Mouse (Mus musculus): ENCODE results near the gene E430018J23Rik. TPM values are rescaled to one million over a fixed set of nuclear protein-coding genes. Genes with fewer than 3 reads are reported as not detected.

The E430018J23Rik gene
- 4.9 and 7.1 TPM in 2 replicates for polyA plus RNA-seq (2014; fragmentation: Nextera tagmentation; extraction: Ambion mirVana)

DNA sequence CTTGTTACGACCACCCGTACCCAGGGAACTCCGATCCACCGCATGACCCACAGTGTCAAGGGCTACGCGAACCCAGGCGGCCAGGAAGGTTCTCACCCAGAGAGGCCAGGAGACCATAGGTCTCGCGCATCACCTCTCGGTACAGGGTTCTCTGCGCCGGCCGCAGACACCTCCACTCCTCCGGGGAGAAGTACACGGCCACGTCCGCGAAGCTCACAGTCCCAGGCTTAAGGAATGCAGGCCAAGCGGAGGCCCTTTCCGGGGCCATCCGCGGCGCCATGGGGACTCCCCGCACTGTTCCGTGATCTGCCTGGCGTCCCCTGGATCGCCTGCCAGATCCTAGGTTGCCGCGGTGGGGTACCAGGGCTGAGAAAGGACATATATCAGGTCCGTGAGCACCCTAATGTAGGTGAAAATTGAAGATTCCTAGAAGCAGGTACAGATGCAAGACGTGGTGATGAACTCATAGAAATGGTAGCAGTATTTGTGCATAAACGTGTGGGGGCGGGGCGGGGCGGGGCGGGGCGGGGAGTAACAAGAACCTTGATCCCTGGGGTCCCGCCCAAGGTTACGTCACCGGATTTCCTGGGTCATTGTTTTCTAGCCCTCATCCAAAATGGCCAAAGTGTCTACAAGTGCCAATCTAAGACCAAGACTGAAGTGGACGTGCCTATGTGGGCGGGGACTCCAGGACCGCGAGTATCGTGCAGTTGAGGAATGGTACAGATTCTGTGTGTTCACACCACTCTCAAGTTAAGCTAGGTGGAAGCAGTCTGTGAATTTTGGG, at the start of gene E430018J23Rik:
E430018J23Rik (minus strand) TSS at position 473 of the 787 bp plus-strand sequence.
- Histone ChIP-seq H3K27ac (ENCODE audit: low read depth) (peak within 1 kb of the TSS; percentile 86), H3K36me3 (ENCODE audit: insufficient read depth) (0 out of 2 replicates have a peak, but pooled peaks cover 9% of the 10 kb centered on the region), H3K4me3 (ENCODE audit: low read depth, low read length) (peak within 1 kb of the TSS; percentile 66), H3K27me3 (ENCODE audit: insufficient read depth, low read length) (no peaks in the 10 kb centered on the region), H3K4me1 (ENCODE audit: insufficient read depth) (0 out of 2 replicates have a peak, but pooled peaks cover 10% of the 10 kb centered on the region), H3K9ac (peak within 1 kb of the TSS; percentile 75), H3K9me3 (ENCODE audit: low read depth, low read length) (no peaks in the 10 kb centered on the region), H3K4me2 (peak within 1 kb of the TSS; percentile 81)
- no peak for TF ChIP-seq CTCF (IDR thresholded peaks at IDR 0.05; ENCODE audit: low read depth)
- under 1% methylated on average over 45 of the region's 45 CpGs for WGBS
- ATAC-seq (ENCODE audit: insufficient read depth) (peak; percentile 94), DNase-seq (peak; percentile 100)

DNA sequence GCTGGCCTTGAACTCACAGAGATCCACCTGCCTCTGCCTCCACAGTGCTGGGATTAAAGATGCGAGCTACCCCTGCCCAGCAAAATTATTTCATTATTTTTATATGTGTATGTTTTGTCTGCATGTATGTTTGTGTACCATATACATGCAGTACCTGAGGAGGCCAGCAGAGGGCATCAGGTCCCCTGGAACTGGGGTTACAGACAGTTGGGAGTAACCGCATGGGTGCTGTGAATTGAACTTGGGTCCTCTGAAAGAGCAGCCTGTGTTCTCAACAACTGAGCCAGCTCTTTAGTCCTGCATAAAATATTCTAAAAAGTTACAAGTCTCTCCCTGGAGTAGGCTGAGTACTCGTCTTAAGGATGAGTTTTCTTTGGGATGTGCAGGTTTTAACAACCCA, 44.3 kb upstream of the E430018J23Rik start:
- no peaks in the 10 kb centered on the region for H3K4me1 ChIP-seq (ENCODE audit: insufficient read depth)
- H3K9ac ChIP-seq, result no peak overlapping the region
- H3K27ac ChIP-seq (ENCODE audit: low read depth), result no peak overlapping the region
- no peak overlapping the region for H3K4me3 ChIP-seq (ENCODE audit: low read depth, low read length)
- H3K36me3 ChIP-seq (ENCODE audit: insufficient read depth), result peaks cover 8% of the 10 kb centered on the region; the same call in 1 of the 2 replicates
- H3K27me3 ChIP-seq (ENCODE audit: insufficient read depth, low read length), result no peaks in the 10 kb centered on the region
- TF ChIP-seq CTCF (IDR thresholded peaks at IDR 0.05; ENCODE audit: low read depth), result peak; percentile 51
- ATAC-seq (ENCODE audit: insufficient read depth) (no peak), DNase-seq (peak; percentile 23)
- no peak overlapping the region for H3K4me2 ChIP-seq
- 90% methylated on average over 3 of the region's 3 CpGs for WGBS
- H3K9me3 ChIP-seq (ENCODE audit: low read depth, low read length), result peaks cover 6% of the 10 kb centered on the region; the same call in 1 of the 2 replicates

DNA sequence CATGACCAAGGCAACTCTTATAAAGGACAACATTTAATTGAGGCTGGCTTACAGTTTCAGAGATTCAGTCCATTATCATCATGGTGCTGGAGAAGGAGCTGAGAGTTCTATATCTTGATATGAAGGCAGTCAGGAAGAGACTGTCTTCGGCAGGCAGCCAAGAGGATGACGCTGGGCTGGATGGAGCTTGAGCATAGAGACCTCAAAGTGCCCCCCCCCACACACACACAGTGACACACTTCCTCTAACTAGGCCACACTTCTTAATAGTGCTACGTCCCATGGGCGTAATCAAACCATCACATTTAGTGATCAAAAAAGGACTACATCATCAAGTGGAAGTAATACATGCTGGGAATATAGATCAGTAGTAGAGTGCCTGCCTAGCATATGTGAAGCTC, 41.8 kb upstream of the E430018J23Rik start:
- 83% methylated on average over 4 of the region's 4 CpGs for WGBS
- H3K9me3 ChIP-seq (ENCODE audit: low read depth, low read length), result peaks cover 6% of the 10 kb centered on the region; the same call in 1 of the 2 replicates
- no peaks in the 10 kb centered on the region for H3K4me1 ChIP-seq (ENCODE audit: insufficient read depth)
- ATAC-seq (ENCODE audit: insufficient read depth) (no peak), DNase-seq (no peak)
- no peak for TF ChIP-seq CTCF (IDR thresholded peaks at IDR 0.05; ENCODE audit: low read depth)
- H3K27ac ChIP-seq (ENCODE audit: low read depth), result no peak overlapping the region
- no peak overlapping the region for H3K4me3 ChIP-seq (ENCODE audit: low read depth, low read length)
- H3K9ac ChIP-seq, result no peak overlapping the region
- H3K36me3 ChIP-seq (ENCODE audit: insufficient read depth), result no peaks in the 10 kb centered on the region
- H3K27me3 ChIP-seq (ENCODE audit: insufficient read depth, low read length), result no peaks in the 10 kb centered on the region
- no peak overlapping the region for H3K4me2 ChIP-seq

DNA sequence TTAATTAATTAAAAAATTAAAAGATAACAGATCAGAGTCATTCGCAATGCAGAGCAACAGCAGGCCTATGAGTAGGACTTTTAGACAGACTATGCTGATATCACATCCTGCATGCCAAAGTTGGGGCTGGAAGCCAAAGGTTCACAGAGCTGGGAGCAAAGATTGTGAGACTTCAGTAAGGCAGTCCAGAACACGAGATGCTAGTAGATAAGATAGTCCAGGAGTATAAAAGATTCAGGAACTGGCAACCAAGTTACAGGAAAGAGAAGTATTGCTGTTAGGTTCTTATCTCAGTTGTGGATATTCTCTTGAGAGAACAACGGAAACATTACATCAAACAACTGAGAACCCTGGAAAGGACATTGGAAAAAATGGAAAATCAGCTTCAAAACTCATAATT, 32.9 kb upstream of the E430018J23Rik start:
- Histone ChIP-seq H3K36me3 (ENCODE audit: insufficient read depth) (no peaks in the 10 kb centered on the region), H3K9me3 (ENCODE audit: low read depth, low read length) (no peaks in the 10 kb centered on the region), H3K27me3 (ENCODE audit: insufficient read depth, low read length) (peaks cover 12% of the 10 kb centered on the region; the same call in 1 of the 2 replicates), H3K27ac (ENCODE audit: low read depth) (no peak overlapping the region), H3K4me2 (no peak overlapping the region), H3K9ac (no peak overlapping the region), H3K4me3 (ENCODE audit: low read depth, low read length) (no peak overlapping the region), H3K4me1 (ENCODE audit: insufficient read depth) (no peaks in the 10 kb centered on the region)
- no peak for ATAC-seq (ENCODE audit: insufficient read depth)
- no peak for DNase-seq
- TF ChIP-seq CTCF (IDR thresholded peaks at IDR 0.05; ENCODE audit: low read depth), result no peak
- WGBS, result 57% methylated on average over 3 of the region's 3 CpGs

DNA sequence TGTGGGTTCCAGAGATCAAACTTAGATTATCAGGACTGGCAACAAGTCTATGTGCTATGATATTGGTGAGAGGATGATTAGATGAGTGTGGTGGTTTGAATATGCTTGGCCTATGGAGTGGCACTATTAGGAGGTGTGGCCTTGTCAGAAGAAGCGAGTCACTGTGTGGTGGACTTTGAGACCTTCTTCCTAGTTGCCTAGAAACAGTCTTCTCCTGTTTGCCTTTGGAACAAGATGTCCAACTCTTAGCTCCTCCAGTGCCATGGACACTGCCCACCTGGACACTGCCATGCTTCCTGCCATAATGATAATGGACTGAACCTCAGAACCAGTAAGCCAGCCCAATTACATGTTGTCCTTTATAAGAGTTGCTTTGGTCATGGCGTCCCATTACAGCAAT, 32.5 kb upstream of the E430018J23Rik start:
- Histone ChIP-seq H3K36me3 (ENCODE audit: insufficient read depth) (no peaks in the 10 kb centered on the region), H3K4me3 (ENCODE audit: low read depth, low read length) (no peak overlapping the region), H3K27ac (ENCODE audit: low read depth) (no peak overlapping the region), H3K4me1 (ENCODE audit: insufficient read depth) (no peaks in the 10 kb centered on the region), H3K27me3 (ENCODE audit: insufficient read depth, low read length) (peaks cover 12% of the 10 kb centered on the region; the same call in 1 of the 2 replicates), H3K4me2 (no peak overlapping the region), H3K9ac (no peak overlapping the region), H3K9me3 (ENCODE audit: low read depth, low read length) (no peaks in the 10 kb centered on the region)
- ATAC-seq (ENCODE audit: insufficient read depth) (no peak), DNase-seq (no peak)
- no peak for TF ChIP-seq CTCF (IDR thresholded peaks at IDR 0.05; ENCODE audit: low read depth)
- 80% methylated on average over 2 of the region's 2 CpGs for WGBS

DNA sequence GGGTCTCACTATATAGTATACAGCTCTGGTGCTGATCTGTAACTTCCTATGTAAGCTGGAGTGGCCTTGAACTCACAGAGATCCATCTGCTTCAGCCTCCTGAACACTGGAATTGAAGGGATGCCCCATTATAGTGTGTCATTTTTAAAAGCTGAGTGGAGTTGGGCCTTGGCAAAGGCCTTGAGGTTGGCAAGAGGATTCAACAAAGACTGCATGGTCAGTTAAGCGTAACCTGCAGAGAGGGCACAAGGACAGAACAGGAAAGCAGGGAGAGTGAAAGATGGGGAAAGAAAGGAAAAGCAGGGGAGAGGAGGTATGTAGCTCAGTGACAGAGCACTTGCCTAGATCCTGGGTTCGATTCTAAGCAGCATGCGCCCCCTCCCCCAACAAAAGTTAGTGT, 31.9 kb upstream of the E430018J23Rik start:
- WGBS, result 81% methylated on average over 3 of the region's 3 CpGs
- Histone ChIP-seq H3K4me3 (ENCODE audit: low read depth, low read length) (no peak overlapping the region), H3K9ac (no peak overlapping the region), H3K4me1 (ENCODE audit: insufficient read depth) (no peaks in the 10 kb centered on the region), H3K9me3 (ENCODE audit: low read depth, low read length) (no peaks in the 10 kb centered on the region), H3K36me3 (ENCODE audit: insufficient read depth) (no peaks in the 10 kb centered on the region), H3K27me3 (ENCODE audit: insufficient read depth, low read length) (peaks cover 12% of the 10 kb centered on the region; the same call in 1 of the 2 replicates), H3K27ac (ENCODE audit: low read depth) (no peak overlapping the region), H3K4me2 (no peak overlapping the region)
- ATAC-seq (ENCODE audit: insufficient read depth) (no peak), DNase-seq (no peak)
- no peak for TF ChIP-seq CTCF (IDR thresholded peaks at IDR 0.05; ENCODE audit: low read depth)

DNA sequence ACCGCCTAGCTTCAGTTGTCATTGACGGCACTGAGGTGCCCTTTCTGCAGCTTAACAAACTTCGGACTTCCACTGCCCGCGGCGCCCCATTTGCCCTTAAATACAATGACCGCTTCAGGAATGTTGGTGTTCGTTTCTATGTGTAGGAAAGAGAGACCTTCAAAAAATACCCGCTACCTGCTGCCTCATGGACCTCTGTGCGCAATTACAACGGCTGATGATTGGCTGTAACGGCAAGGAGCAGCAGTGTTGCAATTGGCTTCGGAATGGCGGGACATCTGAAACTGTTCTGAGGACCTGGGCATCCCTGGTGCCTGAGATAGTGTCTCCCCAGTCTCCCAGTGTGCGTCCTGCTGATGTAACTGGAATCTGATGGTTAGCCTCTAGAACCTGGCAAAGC, 28.8 kb upstream of the E430018J23Rik start:
- DNase-seq (no peak), ATAC-seq (ENCODE audit: insufficient read depth) (peak; percentile 36; the same call in 1 of the 2 replicates)
- WGBS, result under 1% methylated on average over 15 of the region's 15 CpGs
- H3K36me3 ChIP-seq (ENCODE audit: insufficient read depth), result peaks cover 9% of the 10 kb centered on the region; the same call in 1 of the 2 replicates
- peak overlapping the region; percentile 97 for H3K4me2 ChIP-seq
- H3K27me3 ChIP-seq (ENCODE audit: insufficient read depth, low read length), result peaks cover 12% of the 10 kb centered on the region; the same call in 1 of the 2 replicates
- H3K9me3 ChIP-seq (ENCODE audit: low read depth, low read length), result no peaks in the 10 kb centered on the region
- no peak for TF ChIP-seq CTCF (IDR thresholded peaks at IDR 0.05; ENCODE audit: low read depth)
- no peak overlapping the region for H3K27ac ChIP-seq (ENCODE audit: low read depth)
- H3K4me3 ChIP-seq (ENCODE audit: low read depth, low read length), result peak overlapping the region; percentile 75
- peak overlapping the region; percentile 85 for H3K9ac ChIP-seq
- H3K4me1 ChIP-seq (ENCODE audit: insufficient read depth), result no peaks in the 10 kb centered on the region

Measured in lung, embryonic 14.5 days (tissue).